Mouse (Mus musculus) liver, embryonic 14.5 days (tissue): ENCODE results near the gene Dennd1a. TPM values are rescaled to one million over a fixed set of nuclear protein-coding genes. Genes with fewer than 3 reads are reported as not detected.

Experiments used
- ATAC-seq: fragments of 200-750 bp; cut with Nextera tagmentation; 2 replicates; pipeline ENCODE4 v1.8.0; 2017; ENCODE audit warnings: moderate number of reproducible peaks, mild to moderate bottlenecking, moderate library complexity; ENCODE audit not compliant: insufficient read depth
- DNase-seq, 3 experiments: peaks; one replicate each; pipeline ENCODE4 v3.0.0-alpha.2; 2012 to 2013; ENCODE audit warnings: low read depth in 3 of 3, low spot score in 3 of 3
- H3K27ac ChIP-seq: fragments of 300-500 bp; sonication (generic); 2 replicates; pipeline ENCODE4 v1.5.1; 2014; ENCODE audit warnings: moderate library complexity, mild to moderate bottlenecking, control low read depth, inconsistent platforms
- H3K27me3 ChIP-seq: fragments of 300-500 bp; sonication (generic); 2 replicates; pipeline ENCODE4 v1.6.1; 2014; ENCODE audit warnings: mild to moderate bottlenecking, low read length, moderate library complexity; ENCODE audit not compliant: control insufficient read depth, insufficient read depth
- H3K36me3 ChIP-seq: fragments of 300-500 bp; sonication (generic); replicated peaks from 2 replicates; pipeline ENCODE4 v1.6.1; 2014; ENCODE audit warnings: low read depth; ENCODE audit not compliant: control insufficient read depth, insufficient read depth
- H3K4me1 ChIP-seq, 2 experiments: fragments of 200-500 bp in 1 of 2; fragments of 300-500 bp in 1 of 2; sonication (generic) in 1 of 2; replicated peaks; 2 replicates each; pipeline ENCODE4 v1.6.1; 2012 to 2014; ENCODE audit warnings: antibody characterized with exemption in 1 of 2, inconsistent platforms in 1 of 2, low read length in 1 of 2; ENCODE audit not compliant: control insufficient read depth in 2 of 2, insufficient read depth in 2 of 2
- H3K4me2 ChIP-seq: fragments of 300-500 bp; sonication (generic); 2 replicates; pipeline ENCODE4 v1.6.1; 2014; ENCODE audit warnings: low read depth, mild to moderate bottlenecking, control low read depth, moderate library complexity
- H3K4me3 ChIP-seq, 2 experiments: fragments of 200-500 bp in 1 of 2; fragments of 300-500 bp in 1 of 2; sonication (generic) in 1 of 2; 2 replicates each; pipeline ENCODE4 v1.5.1; 2012 to 2014; ENCODE audit warnings: low read depth in 2 of 2, low read length in 2 of 2, mild to moderate bottlenecking in 2 of 2, control low read depth in 1 of 2, inconsistent platforms in 1 of 2, moderate library complexity in 1 of 2; ENCODE audit not compliant: insufficient read depth in 1 of 2
- H3K9ac ChIP-seq: fragments of 300-500 bp; sonication (generic); replicated peaks from 2 replicates; pipeline ENCODE4 v1.6.1; 2014; ENCODE audit warnings: mild to moderate bottlenecking, control low read depth, moderate library complexity
- H3K9me3 ChIP-seq: fragments of 300-500 bp; sonication (generic); 2 replicates; pipeline ENCODE4 v1.6.1; 2016; ENCODE audit warnings: low read length, mixed read lengths; ENCODE audit not compliant: control insufficient read depth
- CTCF ChIP-seq: IDR thresholded peaks from 2 replicates; pipeline ENCODE4 v1.5.1; 2016; ENCODE audit warnings: antibody characterized with exemption, low read depth, control low read depth
- EP300 ChIP-seq: IDR thresholded peaks from 2 replicates; pipeline ENCODE4 v1.6.1; 2016; ENCODE audit warnings: antibody characterized with exemption, low read depth
- WGBS: fragments of 180-500 bp; shearing (Covaris S2); extraction: QIAGEN DNeasy Blood & Tissue Kit; methylation state at CpG from one replicate; pipeline ENCODE4 v1.1.7; 2014; ENCODE audit not compliant: insufficient replicate concordance; 5-methylcytosine and 5-hydroxymethylcytosine counted together
- polyA plus RNA-seq, 2 experiments: library from polyadenylated mRNA; depleted of rRNA in 1 of 2; stranded (reverse) in 1 of 2; unstranded in 1 of 2; fragments of >200 nt; fragmentation: Nextera tagmentation in 1 of 2; extraction: Ambion mirVana in 1 of 2; gene quantifications; 2 replicates each; pipeline versions ENCODE4 v1.2.1 to v1.2.3; 2012 to 2014

Gene Dennd1a
- polyA plus RNA-seq, 2 experiments, result 5.5 to 6.5 TPM

DNA sequence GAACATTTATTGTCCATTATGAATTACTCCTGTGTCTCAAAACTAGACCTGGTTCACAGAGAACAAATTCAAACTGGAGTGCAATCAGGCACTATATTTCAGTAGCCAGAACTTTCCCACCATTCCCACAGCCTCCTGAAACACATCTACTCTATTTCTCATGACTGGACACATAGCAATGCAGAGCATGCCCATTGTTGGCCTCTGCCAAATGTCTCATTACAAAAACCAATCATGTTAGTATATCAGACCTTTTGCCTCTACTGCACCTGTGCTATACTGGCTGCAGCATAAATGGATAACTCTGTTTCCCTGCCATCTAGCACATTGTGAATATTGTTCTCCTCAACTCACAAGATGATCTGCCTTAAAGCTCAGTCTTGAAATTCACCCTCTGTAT is 238.2 kb downstream of the Dennd1a start:
- H3K9ac ChIP-seq, result no peak overlapping the region
- no peak for DNase-seq
- no peaks in the 10 kb centered on the region for H3K27me3 ChIP-seq
- H3K4me2 ChIP-seq, result no peak overlapping the region
- no peak overlapping the region for H3K27ac ChIP-seq
- no peak for ATAC-seq
- H3K4me3 ChIP-seq, result no peak overlapping the region
- no peaks in the 10 kb centered on the region for H3K9me3 ChIP-seq
- H3K36me3 ChIP-seq, result no peaks in the 10 kb centered on the region
- H3K4me1 ChIP-seq, result peaks cover 7 to 12% of the 10 kb centered on the region in 2 experiments
- TF ChIP-seq CTCF (no peak), EP300 (no peak)

DNA sequence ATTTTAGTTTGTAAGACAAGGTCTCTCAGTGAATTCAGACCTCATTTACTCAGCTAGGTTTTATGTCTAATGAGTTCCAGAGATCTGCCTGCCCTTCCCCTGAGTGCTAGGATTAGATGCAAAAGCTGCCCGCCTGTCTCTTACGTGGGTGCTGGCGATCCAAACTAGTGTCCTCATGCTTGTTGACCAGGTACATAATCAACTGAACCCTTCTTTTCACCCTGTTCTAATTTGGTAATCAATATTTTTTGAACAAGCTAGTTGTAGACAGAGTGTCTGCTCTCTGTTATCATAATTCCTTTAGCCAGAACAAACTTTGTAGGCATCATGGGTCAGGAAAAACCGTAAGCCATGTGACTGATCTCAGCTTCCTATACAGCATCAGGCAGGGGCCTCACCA is 241.9 kb downstream of the Dennd1a start:
- TF ChIP-seq CTCF, result no peak
- no peak for TF ChIP-seq EP300
- Histone ChIP-seq H3K27me3 (no peaks in the 10 kb centered on the region), H3K27ac (no peak overlapping the region), H3K9me3 (no peaks in the 10 kb centered on the region), H3K36me3 (no peaks in the 10 kb centered on the region), H3K4me2 (no peak overlapping the region), H3K9ac (no peak overlapping the region), H3K4me1 (no peaks in the 10 kb centered on the region; a peak in 1 of 4 replicates), H3K4me3 (no peak overlapping the region)
- ATAC-seq, result no peak
- DNase-seq, result no peak
- 81% methylated on average over 4 of the region's 4 CpGs for WGBS

DNA sequence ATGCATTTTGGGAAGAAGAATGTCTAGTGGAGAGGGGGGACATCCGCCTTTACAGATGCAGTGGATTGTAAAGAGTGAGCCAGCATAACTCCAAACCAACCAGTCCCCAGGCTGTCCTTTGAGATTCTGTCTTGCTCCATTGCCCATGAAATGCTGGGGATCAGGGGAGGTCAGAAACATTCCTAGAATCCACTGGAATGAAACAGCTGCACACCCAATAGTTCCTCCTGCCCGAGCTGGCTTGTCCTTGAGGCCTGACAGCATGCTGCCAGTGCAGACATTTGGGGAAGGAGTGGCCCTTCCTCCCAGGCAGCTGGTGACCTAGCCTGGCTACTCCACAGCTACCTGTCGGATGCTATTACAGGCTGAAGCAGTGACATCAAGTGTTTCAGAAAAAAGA is 246.3 kb downstream of the Dennd1a start:
- Histone ChIP-seq H3K9ac (no peak overlapping the region), H3K4me1 (no peaks in the 10 kb centered on the region), H3K4me3 (no peak overlapping the region), H3K27me3 (no peaks in the 10 kb centered on the region), H3K36me3 (no peaks in the 10 kb centered on the region), H3K4me2 (no peak overlapping the region), H3K9me3 (no peaks in the 10 kb centered on the region), H3K27ac (no peak overlapping the region)
- no peak for DNase-seq
- WGBS, result 66% methylated on average over 3 of the region's 3 CpGs
- ATAC-seq, result no peak
- TF ChIP-seq CTCF (no peak), EP300 (no peak)

DNA sequence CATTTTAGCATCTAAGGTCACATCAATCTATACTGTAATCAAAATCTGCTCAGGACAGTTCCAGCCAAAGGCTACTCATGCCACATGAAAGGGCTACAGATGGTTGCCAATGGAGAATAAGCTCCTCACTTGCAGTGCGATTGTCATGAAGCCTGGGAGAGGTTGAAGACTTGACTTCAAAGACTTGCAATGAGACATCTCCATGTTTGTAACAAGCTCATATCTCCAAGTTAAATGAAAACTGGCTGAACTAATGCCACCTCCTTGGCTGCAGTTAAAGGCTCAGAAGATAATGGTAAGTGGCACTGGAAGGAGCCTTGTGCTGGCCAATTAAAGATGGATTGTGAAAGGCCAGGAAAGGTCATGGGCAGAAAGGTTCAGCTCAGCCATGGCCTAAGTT is 247.6 kb downstream of the Dennd1a start:
- WGBS, result 85% methylated on average over 1 of the region's 1 CpGs
- Histone ChIP-seq H3K9ac (no peak overlapping the region), H3K27ac (no peak overlapping the region), H3K4me1 (no peaks in the 10 kb centered on the region), H3K4me2 (no peak overlapping the region), H3K4me3 (no peak overlapping the region), H3K27me3 (no peaks in the 10 kb centered on the region), H3K36me3 (no peaks in the 10 kb centered on the region), H3K9me3 (no peaks in the 10 kb centered on the region)
- ATAC-seq, result no peak
- no peak for TF ChIP-seq CTCF
- TF ChIP-seq EP300, result no peak
- no peak for DNase-seq

DNA sequence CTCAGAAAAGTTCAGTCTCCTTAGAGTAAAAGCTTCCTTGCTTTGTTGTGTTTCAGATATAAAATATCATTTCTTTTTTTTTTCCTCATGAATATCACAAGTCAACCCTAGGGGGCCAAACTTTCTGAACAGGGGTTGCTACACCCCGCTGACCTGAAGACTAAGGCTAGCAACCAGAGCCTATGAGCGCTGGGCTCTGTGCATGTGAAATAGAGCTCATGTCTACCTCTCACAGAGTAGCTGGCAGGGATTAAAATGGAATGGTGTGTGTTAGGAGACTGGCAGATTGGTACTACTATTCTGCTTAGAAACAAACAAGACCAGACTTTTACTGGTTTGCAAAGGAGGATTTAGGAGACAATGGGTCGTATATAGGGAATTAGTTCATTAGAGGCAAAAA is 258.9 kb downstream of the Dennd1a start:
- DNase-seq, result no peak
- Histone ChIP-seq H3K4me3 (no peak overlapping the region), H3K4me2 (no peak overlapping the region), H3K27me3 (no peaks in the 10 kb centered on the region), H3K27ac (no peak overlapping the region), H3K4me1 (no peaks in the 10 kb centered on the region), H3K9ac (no peak overlapping the region), H3K9me3 (no peaks in the 10 kb centered on the region), H3K36me3 (no peaks in the 10 kb centered on the region)
- 77% methylated on average over 3 of the region's 3 CpGs for WGBS
- TF ChIP-seq CTCF (no peak), EP300 (no peak)
- no peak for ATAC-seq
